Mouse (Mus musculus) bone marrow macrophage, adult 2 months (primary cell): ENCODE results near the gene Mras. TPM values are rescaled to one million over a fixed set of nuclear protein-coding genes. Genes with fewer than 3 reads are reported as not detected.
A peak's percentile ranks its signal among the peaks of the same experiment; 100 is the strongest.

Source experiments
- H3K27ac ChIP-seq: 2 replicates; pipeline ENCODE4 v1.5.1; 2012; ENCODE audit warnings: low read depth, low read length; ENCODE audit not compliant: insufficient read depth
- H3K4me1 ChIP-seq: 2 replicates; pipeline ENCODE4 v1.6.1; 2012; ENCODE audit warnings: low read length; ENCODE audit not compliant: control insufficient read depth, insufficient read depth
- H3K4me3 ChIP-seq: 2 replicates; pipeline ENCODE4 v1.5.1; 2012; ENCODE audit warnings: mild to moderate bottlenecking, low read length, moderate library complexity; ENCODE audit not compliant: insufficient read depth
- CTCF ChIP-seq: IDR thresholded peaks from 2 replicates; pipeline ENCODE4 v1.5.1; 2012; ENCODE audit warnings: low read depth, mild to moderate bottlenecking, low read length, moderate library complexity
- POLR2A ChIP-seq: IDR thresholded peaks from 2 replicates; pipeline ENCODE4 v1.6.1; 2012; ENCODE audit warnings: mild to moderate bottlenecking, low read depth, low read length, borderline replicate concordance
- polyA plus RNA-seq: library from polyadenylated mRNA; stranded (reverse); fragments of >200 nt; gene quantifications from 2 replicates; pipeline ENCODE4 v1.2.4, GENCODE M21; 2012; ENCODE audit not compliant: missing spikeins, insufficient read depth, insufficient read length

Gene Mras
- polyA plus RNA-seq: 3.9 and 4.9 TPM in 2 replicates

GRCm38 (mm10) chr9:99437031-99437764, at the start of gene Mras:
Gene Mras (minus strand): TSS chr9:99437381.
- TF ChIP-seq POLR2A: no peak
- no peak for TF ChIP-seq CTCF
- Histone ChIP-seq H3K27ac (no peak within 1 kb of the TSS), H3K4me1 (no peaks in the 10 kb centered on the region), H3K4me3 (peak within 1 kb of the TSS; percentile 80)

GRCm38 (mm10) chr9:99485144-99485543, 48.0 kb upstream of the Mras start:
- Histone ChIP-seq H3K27ac (no peak overlapping the region), H3K4me3 (no peak overlapping the region), H3K4me1 (no peaks in the 10 kb centered on the region)
- TF ChIP-seq CTCF (no peak), POLR2A (no peak)

DNA sequence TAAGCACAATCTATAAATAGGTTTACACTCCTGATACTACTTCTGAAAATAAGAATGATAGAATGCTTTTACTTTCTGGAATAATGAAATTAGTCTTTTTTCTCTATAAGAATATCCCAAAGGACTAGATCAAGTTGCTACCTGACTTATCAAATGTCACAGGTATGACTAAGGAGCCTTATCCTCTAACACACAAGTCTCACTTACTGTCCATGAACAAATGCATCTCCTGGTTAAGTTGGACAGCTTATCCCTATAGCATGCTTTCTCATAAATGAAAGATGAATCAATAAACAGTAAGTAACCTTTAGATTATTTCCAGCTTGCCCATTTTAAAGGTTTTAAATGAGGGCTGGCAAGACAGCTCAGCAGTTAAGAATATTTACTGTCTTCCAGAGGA, 47.5 kb upstream of the Mras start:
- TF ChIP-seq POLR2A (no peak), CTCF (no peak)
- no peaks in the 10 kb centered on the region for H3K4me1 ChIP-seq
- H3K4me3 ChIP-seq: no peak overlapping the region
- no peak overlapping the region for H3K27ac ChIP-seq

- TF ChIP-seq POLR2A (no peak), CTCF (no peak)
- H3K4me3 ChIP-seq: no peak overlapping the region
- H3K27ac ChIP-seq: no peak overlapping the region
- H3K4me1 ChIP-seq: no peaks in the 10 kb centered on the region
These were observed 46.0 kb upstream of the Mras start for GRCm38 (mm10) chr9:99483191-99483590.

DNA sequence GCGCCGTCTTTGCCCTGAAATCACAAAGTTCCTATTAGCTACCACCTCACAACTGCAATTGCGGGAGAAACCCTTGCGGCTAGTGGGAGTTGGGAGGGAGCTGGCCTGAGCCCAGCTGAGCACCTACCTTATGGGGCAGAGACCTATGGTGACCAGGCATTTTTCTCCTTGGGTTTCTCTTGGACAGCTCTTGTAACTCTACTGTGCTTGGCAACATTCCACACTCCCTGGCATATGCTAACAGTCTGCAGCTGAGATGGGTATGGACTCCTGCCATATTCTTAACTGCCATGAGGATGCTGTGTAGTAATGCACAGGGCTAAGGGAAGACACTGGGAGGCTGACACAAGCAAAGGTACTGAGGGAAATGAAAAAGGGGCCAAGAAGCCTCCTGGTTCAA, 43.6 kb upstream of the Mras start:
- Histone ChIP-seq H3K4me1 (no peaks in the 10 kb centered on the region), H3K27ac (no peak overlapping the region), H3K4me3 (no peak overlapping the region)
- no peak for TF ChIP-seq POLR2A
- TF ChIP-seq CTCF: no peak

- Histone ChIP-seq H3K4me1 (no peaks in the 10 kb centered on the region), H3K4me3 (no peak overlapping the region), H3K27ac (no peak overlapping the region)
- TF ChIP-seq CTCF (no peak), POLR2A (no peak)
These were observed 42.1 kb upstream of the Mras start for GRCm38 (mm10) chr9:99479181-99479711.

DNA sequence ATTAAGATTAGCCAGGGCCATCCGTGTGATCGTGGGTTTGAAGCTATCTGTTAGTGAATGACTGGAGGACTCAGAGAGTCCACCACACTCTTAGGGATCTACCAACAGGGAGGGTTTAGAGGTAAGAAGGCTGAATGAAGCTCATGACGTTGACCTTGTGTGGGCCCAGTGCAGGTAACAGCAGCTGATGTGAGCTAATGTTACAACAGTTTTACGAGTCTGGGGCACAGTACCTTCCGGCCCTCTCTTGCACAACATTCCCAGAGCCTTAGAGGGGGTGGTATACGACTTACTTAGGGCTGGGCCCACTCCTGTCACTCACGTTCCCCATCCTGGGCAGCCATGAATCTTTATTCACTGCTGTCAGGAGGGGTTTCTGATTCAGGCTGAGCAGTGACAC, 34.2 kb upstream of the Mras start:
- Histone ChIP-seq H3K4me1 (no peaks in the 10 kb centered on the region), H3K27ac (no peak overlapping the region), H3K4me3 (no peak overlapping the region)
- TF ChIP-seq POLR2A: no peak
- no peak for TF ChIP-seq CTCF

- TF ChIP-seq POLR2A: no peak
- no peak for TF ChIP-seq CTCF
- Histone ChIP-seq H3K27ac (no peak overlapping the region), H3K4me1 (no peaks in the 10 kb centered on the region), H3K4me3 (no peak overlapping the region)
These were observed 33.3 kb upstream of the Mras start for GRCm38 (mm10) chr9:99470347-99471092.

DNA sequence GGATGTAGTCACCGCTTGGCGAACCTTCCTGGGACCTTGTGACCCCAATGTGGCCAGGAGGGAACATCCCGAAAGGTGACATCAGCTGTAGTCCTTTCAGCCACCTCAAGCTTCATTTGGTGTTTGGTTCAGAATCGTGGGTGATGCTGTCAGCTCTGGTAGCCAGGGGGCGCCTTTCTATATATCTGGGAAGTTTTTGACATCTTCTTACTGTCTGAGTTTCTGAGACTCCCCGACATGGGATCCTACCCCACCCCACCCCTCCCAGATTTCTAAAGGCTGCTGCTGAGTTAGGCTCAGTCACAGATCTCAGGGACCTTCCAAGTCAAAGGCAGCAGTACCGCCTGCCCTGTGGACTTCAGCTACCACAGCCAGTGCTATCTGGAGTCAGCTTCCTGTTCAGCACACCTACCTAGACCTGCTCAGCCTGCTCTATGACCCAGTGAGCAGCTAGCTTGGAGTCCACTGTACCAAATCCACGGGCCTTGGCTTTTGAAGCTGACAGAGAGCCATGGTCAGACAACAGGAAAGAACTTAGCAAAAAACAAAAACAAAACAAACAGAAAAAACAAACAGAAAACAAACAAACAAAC, 32.6 kb upstream of the Mras start:
- TF ChIP-seq POLR2A (no peak), CTCF (no peak; the same call in 1 of the 2 replicates)
- H3K4me1 ChIP-seq: no peaks in the 10 kb centered on the region
- no peak overlapping the region for H3K4me3 ChIP-seq
- H3K27ac ChIP-seq: no peak overlapping the region

DNA sequence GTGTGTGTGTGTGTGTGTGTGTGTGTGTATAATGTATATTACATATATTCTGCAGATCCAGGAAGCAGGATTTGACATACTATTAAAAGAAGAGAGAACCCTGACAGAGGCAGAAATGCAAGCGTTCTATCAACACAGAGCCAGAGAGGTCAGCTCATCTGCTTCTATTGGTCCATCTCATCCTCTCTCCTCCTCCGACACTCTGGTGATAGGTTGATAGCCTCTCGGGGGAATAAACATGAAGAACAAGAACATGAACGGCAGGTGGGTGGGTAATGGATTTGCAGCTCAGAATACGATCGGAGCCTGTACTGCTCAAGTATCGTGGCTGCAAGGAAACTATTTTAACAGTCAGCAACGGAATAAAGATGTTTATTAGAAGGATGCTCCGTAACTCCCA, 31.4 kb upstream of the Mras start:
- no peaks in the 10 kb centered on the region for H3K4me1 ChIP-seq

More for the DNA sequence above, 31.4 kb upstream of the Mras start:
- H3K27ac ChIP-seq: no peak overlapping the region
- TF ChIP-seq CTCF (no peak), POLR2A (no peak)
- no peak overlapping the region for H3K4me3 ChIP-seq
